In genomic region chr7:137116246-137116645, GRCm38 (mm10) we compare ENCODE assay signal across 27 mouse cellular contexts.
"Had no signal": no experiment of that assay in that cellular context is flagged by ENCODE, and none has a peak within 500 bp of the region (broad histone marks: within the 10 kb centered on the region; RNA-seq: fewer than 3 reads in every experiment).

No protein-coding gene starts in this region.

- H3K27me3 ChIP-seq: embryonic facial prominence, embryonic 12.5 days; embryonic facial prominence, embryonic 13.5 days; embryonic facial prominence, embryonic 15.5 days; forebrain, embryonic 15.5 days had no signal

- H3K4me3 ChIP-seq: embryonic facial prominence, embryonic 10.5 days; embryonic facial prominence, embryonic 12.5 days; embryonic facial prominence, embryonic 13.5 days; embryonic facial prominence, embryonic 15.5 days; erythroblast, embryonic 14.5 days; forebrain, embryonic 10.5 days; forebrain, embryonic 12.5 days; forebrain, embryonic 13.5 days; forebrain, embryonic 15.5 days; gastrocnemius, adult 2 months; heart, adult 2 months had no signal

- H3K4me1 ChIP-seq: embryonic facial prominence, embryonic 13.5 days had no signal

- H3K9ac ChIP-seq: embryonic facial prominence, embryonic 12.5 days; embryonic facial prominence, embryonic 13.5 days; embryonic facial prominence, embryonic 15.5 days; forebrain, embryonic 12.5 days; forebrain, embryonic 13.5 days; forebrain, embryonic 15.5 days; forebrain, postnatal 0 days had no signal

- H3K27ac ChIP-seq: embryonic facial prominence, embryonic 10.5 days; embryonic facial prominence, embryonic 12.5 days; embryonic facial prominence, embryonic 13.5 days; embryonic facial prominence, embryonic 15.5 days; forebrain, embryonic 10.5 days; forebrain, embryonic 12.5 days; forebrain, embryonic 13.5 days; forebrain, embryonic 15.5 days; gastrocnemius, adult 2 months; heart, adult 2 months had no signal

- ATAC-seq: forebrain, embryonic 13.5 days; forebrain, embryonic 14.5 days; forebrain, embryonic 15.5 days; forebrain, embryonic 16.5 days; forebrain, postnatal 0 days had no signal

- DNase-seq: cerebellum, adult 8-10 months; cerebellum, adult 9-10 months; cerebellum, adult 9-11 months; cerebellum, postnatal 10 days; cerebellum, postnatal 14 days; cerebellum, postnatal 25 days; cerebellum, postnatal 36 days; embryo, embryonic 11 days; forebrain, postnatal 0 days; gastrocnemius, adult 2 months; gastrocnemius, postnatal 10 days; gastrocnemius, postnatal 14 days; gastrocnemius, postnatal 25 days; gastrocnemius, postnatal 36 days; heart, adult 18-20 months; heart, adult 2 months had no signal

- H3K36me3 ChIP-seq: embryonic facial prominence, embryonic 10.5 days; embryonic facial prominence, embryonic 12.5 days; embryonic facial prominence, embryonic 13.5 days; embryonic facial prominence, embryonic 15.5 days; forebrain, embryonic 10.5 days; forebrain, embryonic 12.5 days; forebrain, embryonic 15.5 days had no signal

- H3K4me2 ChIP-seq: embryonic facial prominence, embryonic 12.5 days; embryonic facial prominence, embryonic 13.5 days; embryonic facial prominence, embryonic 15.5 days; forebrain, embryonic 12.5 days; forebrain, embryonic 13.5 days; forebrain, embryonic 15.5 days had no signal
